In genomic region chr17:31095570-31095969, GRCm38 (mm10) we compare ENCODE assay signal across 24 mouse cellular contexts. TPM values are rescaled to one million over a fixed set of nuclear protein-coding genes. Genes with fewer than 3 reads are reported as not detected.
DNase-seq lines count a peak whose midpoint lies in the region; ATAC-seq lines count a peak whose summit lies in the region.
"Had no signal": no experiment of that assay in that cellular context is flagged by ENCODE, and none has a peak within 500 bp of the region (broad histone marks: within the 10 kb centered on the region; RNA-seq: fewer than 3 reads in every experiment).

No protein-coding gene starts in this region.

- no peaks in the 10 kb centered on the region for H3K27me3 ChIP-seq in midbrain, embryonic 11.5 days (ENCODE audit: control insufficient read depth, insufficient read depth, low read length)
- no peaks in the 10 kb centered on the region for H3K27me3 ChIP-seq in midbrain, embryonic 14.5 days (ENCODE audit: control insufficient read depth, insufficient read depth, low read length)
- no peaks in the 10 kb centered on the region; the same call in 1 of the 2 replicates for H3K27me3 ChIP-seq in heart, embryonic 11.5 days (ENCODE audit: control insufficient read depth, insufficient read depth, low read length)
- H3K27me3 ChIP-seq: embryonic facial prominence, embryonic 13.5 days; forebrain, embryonic 12.5 days; forebrain, embryonic 15.5 days; heart, embryonic 13.5 days; hindbrain, embryonic 12.5 days; hindbrain, embryonic 15.5 days had no signal

- H3K36me3 ChIP-seq in midbrain, embryonic 11.5 days (ENCODE audit: control insufficient read depth, insufficient read depth, low read length) = no peaks in the 10 kb centered on the region
- peaks cover 14% of the 10 kb centered on the region; the same call in 1 of the 2 replicates for H3K36me3 ChIP-seq in midbrain, embryonic 14.5 days (ENCODE audit: control insufficient read depth, insufficient read depth, low read length)
- H3K36me3 ChIP-seq in heart, embryonic 11.5 days (ENCODE audit: control insufficient read depth, insufficient read depth, low read length) = no peaks in the 10 kb centered on the region

- H3K4me3 ChIP-seq in midbrain, embryonic 11.5 days (ENCODE audit: low read depth, low read length) = no peak overlapping the region
- no peak overlapping the region for H3K4me3 ChIP-seq in midbrain, embryonic 14.5 days (replicated peaks; ENCODE audit: low read depth, low read length)
- no peak overlapping the region for H3K4me3 ChIP-seq in heart, embryonic 11.5 days (ENCODE audit: low read depth, low read length)
- H3K4me3 ChIP-seq: embryonic facial prominence, embryonic 10.5 days; embryonic facial prominence, embryonic 13.5 days; erythroblast, embryonic 14.5 days; forebrain, embryonic 12.5 days; forebrain, embryonic 15.5 days; heart, embryonic 13.5 days; hindbrain, embryonic 12.5 days; hindbrain, embryonic 15.5 days had no signal

- peaks cover 9% of the 10 kb centered on the region for H3K4me1 ChIP-seq in midbrain, embryonic 11.5 days (ENCODE audit: control insufficient read depth, insufficient read depth, low read length)
- peaks cover 12% of the 10 kb centered on the region for H3K4me1 ChIP-seq in midbrain, embryonic 14.5 days (ENCODE audit: control insufficient read depth, insufficient read depth, low read length)
- peaks cover 17% of the 10 kb centered on the region for H3K4me1 ChIP-seq in heart, embryonic 11.5 days (ENCODE audit: control insufficient read depth, insufficient read depth, low read length)

- H3K9me3 ChIP-seq in midbrain, embryonic 11.5 days (ENCODE audit: control insufficient read depth, low read length) = no peaks in the 10 kb centered on the region
- no peaks in the 10 kb centered on the region for H3K9me3 ChIP-seq in midbrain, embryonic 14.5 days (ENCODE audit: control insufficient read depth, low read length)
- peaks cover 3% of the 10 kb centered on the region; the same call in 1 of the 2 replicates for H3K9me3 ChIP-seq in heart, embryonic 11.5 days (replicated peaks; ENCODE audit: control insufficient read depth, low read length)
- H3K9me3 ChIP-seq: embryonic facial prominence, embryonic 10.5 days; embryonic facial prominence, embryonic 13.5 days; forebrain, embryonic 12.5 days; forebrain, embryonic 15.5 days; hindbrain, embryonic 12.5 days; hindbrain, embryonic 15.5 days had no signal

- ATAC-seq in midbrain, embryonic 11.5 days (ENCODE audit: low FRiP score) = no peak
- ATAC-seq in midbrain, embryonic 14.5 days (ENCODE audit: low FRiP score, low TSS enrichment) = no peak
- ATAC-seq in heart, embryonic 11.5 days (replicated peaks; ENCODE audit: insufficient number of reproducible peaks, low FRiP score, low TSS enrichment) = no peak
- ATAC-seq: forebrain, embryonic 15.5 days; intestine, postnatal 0 days had no signal

- no peak overlapping the region for H3K4me2 ChIP-seq in midbrain, embryonic 11.5 days
- no peak overlapping the region for H3K4me2 ChIP-seq in midbrain, embryonic 14.5 days (ENCODE audit: low read length)
- H3K4me2 ChIP-seq in heart, embryonic 11.5 days = no peak overlapping the region
- H3K4me2 ChIP-seq: embryonic facial prominence, embryonic 13.5 days; forebrain, embryonic 12.5 days; forebrain, embryonic 15.5 days; heart, embryonic 13.5 days; hindbrain, embryonic 12.5 days; hindbrain, embryonic 15.5 days had no signal

- WGBS in midbrain, embryonic 11.5 days = 87% methylated on average over 7 of the region's 7 CpGs
- 86% methylated on average over 7 of the region's 7 CpGs for WGBS in midbrain, embryonic 14.5 days
- whole genome bisulfite sequencing in heart, embryonic 11.5 days (ENCODE audit: insufficient replicate concordance) = 87% methylated on average over 7 of the region's 7 CpGs

- no peak overlapping the region for H3K9ac ChIP-seq in midbrain, embryonic 11.5 days (ENCODE audit: low read length)
- H3K9ac ChIP-seq in midbrain, embryonic 14.5 days (replicated peaks; ENCODE audit: low read length) = no peak overlapping the region
- H3K9ac ChIP-seq in heart, embryonic 11.5 days (ENCODE audit: low read depth, low read length) = no peak overlapping the region
- H3K9ac ChIP-seq: embryonic facial prominence, embryonic 13.5 days; forebrain, embryonic 12.5 days; forebrain, embryonic 15.5 days; heart, embryonic 13.5 days; hindbrain, embryonic 12.5 days; hindbrain, embryonic 15.5 days had no signal

- no peak overlapping the region for H3K27ac ChIP-seq in midbrain, embryonic 11.5 days (ENCODE audit: low read depth, low read length)
- H3K27ac ChIP-seq in midbrain, embryonic 14.5 days (replicated peaks; ENCODE audit: low read depth, low read length) = no peak overlapping the region
- no peak overlapping the region for H3K27ac ChIP-seq in heart, embryonic 11.5 days (ENCODE audit: low read depth, low read length)
- H3K27ac ChIP-seq: embryonic facial prominence, embryonic 10.5 days; embryonic facial prominence, embryonic 13.5 days; forebrain, embryonic 12.5 days; forebrain, embryonic 15.5 days; heart, embryonic 13.5 days; hindbrain, embryonic 12.5 days; hindbrain, embryonic 15.5 days had no signal

- peak; percentile 42 for DNase-seq in cerebellum, adult 11-12 months
- no peak for DNase-seq in cerebellum, postnatal 14 days
- DNase-seq in cerebellum, adult 8-10 months = peak; percentile 40
- DNase-seq in cerebellum, adult 9-11 months = no peak
- DNase-seq in midbrain, embryonic 11.5 days (ENCODE audit: low spot score, missing footprints) = peak; percentile 54
- DNase-seq in midbrain, embryonic 14.5 days = no peak
- DNase-seq: adrenal gland, postnatal 10 days; adrenal gland, postnatal 36 days; embryo, embryonic 11 days; gastrocnemius, postnatal 25 days; heart, adult 18-20 months; kidney, adult 2 months had no signal

RNA-seq across cellular contexts. Expression of gene Tff3, which starts 33.9 kb away (rescaled TPM):
- polyA plus RNA-seq in midbrain, embryonic 11.5 days (2014; fragmentation: Nextera tagmentation; extraction: Ambion mirVana) = 0.50 and 1.7 TPM in 2 replicates
- 0.51 and 1.3 TPM in 2 replicates for polyA plus RNA-seq in midbrain, embryonic 14.5 days (2014; fragmentation: Nextera tagmentation; extraction: Ambion mirVana)
- polyA plus RNA-seq in heart, embryonic 11.5 days (2014; fragmentation: Nextera tagmentation; extraction: Ambion mirVana) = not detected in 2 replicates
- polyA plus RNA-seq: cortical plate, adult 2 months; embryonic facial prominence, embryonic 10.5 days; embryonic facial prominence, embryonic 13.5 days; erythroblast, embryonic 14.5 days; heart, embryonic 13.5 days; hindbrain, embryonic 12.5 days; kidney, adult 2 months had no signal

RNA-seq across cellular contexts. Expression of gene Abcg1, which starts 38.1 kb away (rescaled TPM):
- 10.4 TPM in 2 replicates for polyA plus RNA-seq in midbrain, embryonic 11.5 days (2014; fragmentation: Nextera tagmentation; extraction: Ambion mirVana)
- polyA plus RNA-seq in midbrain, embryonic 14.5 days (2014; fragmentation: Nextera tagmentation; extraction: Ambion mirVana) = 23.1 and 24.7 TPM in 2 replicates
- 4.6 and 6.4 TPM in 2 replicates for polyA plus RNA-seq in heart, embryonic 11.5 days (2014; fragmentation: Nextera tagmentation; extraction: Ambion mirVana)

RNA-seq across cellular contexts. Expression of gene Tff2, which starts 48.5 kb away (rescaled TPM):
- not detected in 2 replicates for polyA plus RNA-seq in midbrain, embryonic 11.5 days (2014; fragmentation: Nextera tagmentation; extraction: Ambion mirVana)
- polyA plus RNA-seq in midbrain, embryonic 14.5 days (2014; fragmentation: Nextera tagmentation; extraction: Ambion mirVana) = not detected in 2 replicates
- not detected in 2 replicates for polyA plus RNA-seq in heart, embryonic 11.5 days (2014; fragmentation: Nextera tagmentation; extraction: Ambion mirVana)
- polyA plus RNA-seq: cortical plate, adult 2 months; embryonic facial prominence, embryonic 10.5 days; embryonic facial prominence, embryonic 13.5 days; erythroblast, embryonic 14.5 days; forebrain, embryonic 12.5 days; forebrain, embryonic 15.5 days; heart, embryonic 13.5 days; heart, embryonic 16.5 days; hindbrain, embryonic 12.5 days; hindbrain, embryonic 15.5 days had no signal

Comparison
In these comparisons a context has a peak if more than half of its experiments do, and no peak if none do; other contexts are left out.
1. DNase-seq: peak in cerebellum, adult 11-12 months (single experiment), cerebellum, adult 8-10 months (single experiment) and midbrain, embryonic 11.5 days (single experiment); none in cerebellum, postnatal 14 days (0 of 2), cerebellum, adult 9-11 months (single experiment) and midbrain, embryonic 14.5 days (single experiment).